Mouse (Mus musculus): Measurements from ENCODE around the gene Ccnyl1. TPM values are rescaled to one million over a fixed set of nuclear protein-coding genes. Genes with fewer than 3 reads are reported as not detected.

The Ccnyl1 gene
- polyA plus RNA-seq, 1 experiment from 2014 or later = 4.1 TPM

DNA sequence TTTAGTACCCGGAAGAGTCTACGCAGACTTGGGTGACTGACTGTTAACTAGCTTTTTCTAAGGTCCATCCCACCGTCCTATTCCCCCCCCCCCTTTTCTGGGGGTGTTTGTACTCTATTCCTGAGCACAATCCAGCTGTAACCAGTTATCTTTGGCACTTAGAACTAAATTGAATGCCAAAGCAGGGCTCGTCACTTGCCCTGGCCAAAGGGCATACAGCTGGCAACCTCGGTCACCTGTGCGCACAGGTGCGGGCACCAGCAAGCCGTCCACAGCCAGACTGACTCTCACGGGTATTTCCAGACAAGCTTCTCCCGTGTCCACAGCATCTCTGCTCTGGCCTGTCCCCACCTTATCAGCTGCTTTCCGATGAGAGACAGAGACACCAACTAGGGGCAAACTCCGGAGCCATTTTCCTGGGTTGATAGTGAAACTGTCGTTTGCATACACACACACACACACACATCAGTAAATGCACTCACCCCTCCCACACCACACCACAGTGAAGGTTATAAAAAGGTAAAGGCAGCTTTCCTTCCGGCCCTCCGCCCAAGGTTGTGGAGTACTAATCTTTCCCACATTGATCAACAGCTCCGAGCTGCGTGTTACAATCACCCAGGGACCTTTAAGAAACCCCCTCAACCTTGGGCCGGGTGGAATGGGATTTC, 52.6 kb downstream of the Ccnyl1 start:
- Histone ChIP-seq H3K4me3 (no peak overlapping the region), H3K9me3 (replicated peaks) (no peaks in the 10 kb centered on the region), H3K4me1 (replicated peaks) (peaks cover 20% of the 10 kb centered on the region; the same call in 1 of the 2 replicates), H3K4me2 (no peak overlapping the region), H3K9ac (no peak overlapping the region), H3K27me3 (replicated peaks) (peaks cover 3% of the 10 kb centered on the region; the same call in 1 of the 2 replicates), H3K36me3 (no peaks in the 10 kb centered on the region), H3K27ac (ENCODE audit: poor library complexity, severe bottlenecking) (no peak overlapping the region)
- 60% methylated on average over 18 of the region's 18 CpGs for WGBS
- ATAC-seq (ENCODE audit: insufficient number of reproducible peaks, low FRiP score) = no peak

DNA sequence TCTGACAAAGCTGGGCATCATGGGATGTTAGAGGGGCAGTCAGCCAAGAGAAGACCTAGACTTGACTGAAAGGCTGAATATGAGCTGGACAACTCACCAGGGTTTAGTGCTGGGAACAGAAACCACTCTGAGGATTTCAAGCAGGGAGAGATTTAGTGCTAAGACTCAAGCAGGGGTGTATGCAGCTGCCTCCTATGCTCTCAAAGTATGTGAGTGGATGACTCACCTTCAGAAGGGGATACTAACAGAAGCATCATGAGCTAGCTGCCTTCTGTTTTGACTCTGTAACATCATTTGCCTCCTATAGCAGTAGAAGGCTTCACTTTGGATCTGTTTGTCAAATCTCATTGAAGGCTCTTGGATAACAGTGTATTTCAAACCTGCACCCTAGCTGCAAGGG, 54.4 kb downstream of the Ccnyl1 start:
- no peaks in the 10 kb centered on the region for H3K9me3 ChIP-seq (replicated peaks)
- ATAC-seq (ENCODE audit: insufficient number of reproducible peaks, low FRiP score) = no peak

DNA sequence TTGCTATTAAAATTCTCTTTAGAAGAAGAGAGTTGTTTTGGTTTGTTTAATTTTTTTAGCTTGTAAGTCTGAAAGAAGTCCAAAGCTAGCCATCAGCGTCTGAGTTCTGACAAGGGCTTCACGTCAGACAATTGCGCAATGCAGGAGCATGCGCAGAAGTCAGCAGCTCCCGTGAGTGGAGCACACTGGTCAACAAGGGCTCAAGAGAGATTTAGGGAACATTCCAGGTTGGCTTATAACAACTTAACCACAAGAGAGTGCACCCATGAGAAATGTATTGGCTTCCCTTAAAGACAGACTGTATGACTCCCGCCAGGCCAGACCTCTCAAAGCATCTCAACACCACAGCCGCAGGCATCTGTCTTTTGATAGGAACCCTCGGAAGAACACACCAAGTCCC, 62.9 kb downstream of the Ccnyl1 start:
- Histone ChIP-seq H3K27ac (ENCODE audit: poor library complexity, severe bottlenecking) (no peak overlapping the region), H3K4me3 (no peak overlapping the region), H3K4me2 (no peak overlapping the region), H3K36me3 (no peaks in the 10 kb centered on the region), H3K9me3 (replicated peaks) (no peaks in the 10 kb centered on the region), H3K27me3 (replicated peaks) (peaks cover 6% of the 10 kb centered on the region; the same call in 1 of the 2 replicates), H3K4me1 (replicated peaks) (no peaks in the 10 kb centered on the region; the same call in 1 of the 2 replicates), H3K9ac (no peak overlapping the region)
- WGBS = 71% methylated on average over 8 of the region's 8 CpGs
- no peak for ATAC-seq (ENCODE audit: insufficient number of reproducible peaks, low FRiP score)

More for the DNA sequence above, 54.4 kb downstream of the Ccnyl1 start:
- Histone ChIP-seq H3K36me3 (no peaks in the 10 kb centered on the region), H3K27me3 (replicated peaks) (peaks cover 9% of the 10 kb centered on the region), H3K27ac (ENCODE audit: poor library complexity, severe bottlenecking) (no peak overlapping the region), H3K9ac (no peak overlapping the region), H3K4me2 (no peak overlapping the region), H3K4me1 (replicated peaks) (peaks cover 6% of the 10 kb centered on the region; the same call in 1 of the 2 replicates), H3K4me3 (no peak overlapping the region)

DNA sequence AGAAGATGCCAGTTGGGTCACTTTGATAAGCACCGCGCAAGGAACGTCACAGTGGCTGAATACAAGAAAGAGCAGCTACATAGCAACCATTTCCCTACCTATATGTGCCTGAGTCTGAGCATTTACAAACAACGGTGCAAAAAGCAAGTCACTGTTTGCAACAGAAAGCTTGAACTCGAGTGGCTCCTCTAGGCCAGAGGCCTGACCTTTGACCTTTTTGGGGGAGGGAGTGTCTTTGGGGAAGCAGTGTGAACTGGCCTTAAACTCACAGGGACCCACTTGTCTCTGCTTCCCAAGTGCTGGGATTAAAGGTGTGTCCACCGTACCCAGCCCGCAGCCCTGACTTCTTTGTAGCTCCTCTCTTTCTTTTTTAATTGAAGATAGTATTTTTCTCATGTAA, 63.4 kb downstream of the Ccnyl1 start:
- 71% methylated on average over 7 of the region's 7 CpGs for WGBS
- Histone ChIP-seq H3K27me3 (replicated peaks) (peaks cover 1% of the 10 kb centered on the region; the same call in 1 of the 2 replicates), H3K4me2 (no peak overlapping the region), H3K27ac (ENCODE audit: poor library complexity, severe bottlenecking) (no peak overlapping the region), H3K4me1 (replicated peaks) (no peaks in the 10 kb centered on the region; the same call in 1 of the 2 replicates), H3K9me3 (replicated peaks) (no peaks in the 10 kb centered on the region), H3K4me3 (no peak overlapping the region), H3K36me3 (no peaks in the 10 kb centered on the region), H3K9ac (no peak overlapping the region)
- no peak for ATAC-seq (ENCODE audit: insufficient number of reproducible peaks, low FRiP score)

DNA sequence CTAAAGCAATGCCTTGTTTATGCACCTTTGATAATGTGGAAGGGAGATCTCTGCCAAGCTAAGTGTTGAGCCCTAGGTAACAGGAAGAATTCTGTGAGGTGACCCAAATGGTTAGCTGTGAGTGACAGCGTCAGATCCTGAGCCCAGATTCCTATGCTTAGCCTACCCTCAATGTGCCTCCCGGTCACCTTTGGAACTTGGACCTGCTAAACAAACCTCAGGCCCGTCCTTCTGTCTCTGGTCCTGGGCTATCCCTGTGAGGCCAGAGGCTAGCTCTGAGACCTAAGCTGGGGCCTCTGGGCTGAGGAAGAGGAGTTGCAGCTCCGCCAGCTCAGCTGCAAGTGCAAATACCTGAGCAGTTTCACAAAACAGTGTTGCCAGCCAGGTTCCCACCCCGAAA, 64.4 kb downstream of the Ccnyl1 start:
- Histone ChIP-seq H3K27ac (ENCODE audit: poor library complexity, severe bottlenecking) (no peak overlapping the region), H3K27me3 (replicated peaks) (no peaks in the 10 kb centered on the region), H3K9me3 (replicated peaks) (no peaks in the 10 kb centered on the region), H3K4me3 (no peak overlapping the region), H3K4me1 (replicated peaks) (no peaks in the 10 kb centered on the region; the same call in 1 of the 2 replicates), H3K9ac (no peak overlapping the region), H3K4me2 (no peak overlapping the region), H3K36me3 (no peaks in the 10 kb centered on the region)
- WGBS = 85% methylated on average over 5 of the region's 5 CpGs
- ATAC-seq (ENCODE audit: insufficient number of reproducible peaks, low FRiP score) = no peak

DNA sequence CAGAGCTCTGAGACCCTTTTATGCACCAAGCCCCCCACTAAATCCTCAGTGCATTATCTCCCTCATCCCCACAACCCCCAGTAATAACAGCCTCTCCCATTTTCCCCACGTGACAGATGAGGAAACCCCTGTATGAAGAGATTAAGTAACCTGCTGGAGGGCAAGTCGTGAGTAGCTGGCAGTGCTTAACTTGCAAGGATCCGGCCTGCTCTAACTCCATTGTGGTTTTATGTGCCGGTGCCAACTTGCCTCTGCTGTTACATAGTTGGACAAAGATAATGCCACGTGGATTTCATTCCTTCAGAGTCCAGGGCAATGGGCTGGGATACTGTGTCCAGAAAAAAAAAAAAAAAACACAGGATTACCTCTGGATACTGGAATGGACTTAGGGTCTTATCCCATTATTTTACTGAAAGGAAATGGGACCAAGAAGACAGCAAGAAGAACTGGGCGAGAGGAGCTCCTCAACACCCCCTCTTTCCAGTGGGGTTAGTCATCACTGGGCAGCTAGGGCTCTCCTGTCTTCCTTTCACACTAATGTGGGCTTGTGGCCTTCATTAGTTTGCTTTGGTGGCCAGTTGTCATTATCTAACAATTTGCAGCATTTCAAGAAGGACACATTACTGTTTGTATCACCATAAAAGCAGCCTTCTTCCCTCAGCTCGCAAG, 65.8 kb downstream of the Ccnyl1 start:
- Histone ChIP-seq H3K36me3 (no peaks in the 10 kb centered on the region), H3K27me3 (replicated peaks) (no peaks in the 10 kb centered on the region), H3K9me3 (replicated peaks) (no peaks in the 10 kb centered on the region), H3K4me2 (no peak overlapping the region), H3K27ac (ENCODE audit: poor library complexity, severe bottlenecking) (no peak overlapping the region), H3K4me1 (replicated peaks) (no peaks in the 10 kb centered on the region; the same call in 1 of the 2 replicates), H3K9ac (no peak overlapping the region), H3K4me3 (no peak overlapping the region)
- no peak for ATAC-seq (ENCODE audit: insufficient number of reproducible peaks, low FRiP score)
- WGBS = 60% methylated on average over 7 of the region's 7 CpGs

DNA sequence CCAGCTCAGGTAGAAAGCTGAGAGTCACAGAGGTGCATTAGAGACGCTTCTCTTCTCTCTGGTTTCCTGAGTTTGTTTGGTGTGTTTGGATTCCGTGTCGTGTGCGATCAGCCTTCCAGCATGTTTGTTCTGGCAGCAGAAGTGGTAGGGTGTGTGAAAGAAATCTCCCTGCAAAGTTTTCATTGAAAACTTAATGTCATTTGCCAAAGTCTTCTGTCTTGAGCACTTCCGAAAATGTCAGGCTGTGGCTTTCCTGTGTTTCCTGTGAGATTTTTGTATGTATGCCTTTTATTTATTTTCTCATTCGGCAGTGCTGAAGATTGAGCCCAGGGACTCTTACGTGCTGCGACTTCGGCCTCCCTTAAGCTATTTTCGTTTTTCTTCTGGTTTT, 66.4 kb downstream of the Ccnyl1 start:
- H3K9me3 ChIP-seq (replicated peaks) = no peaks in the 10 kb centered on the region
- no peaks in the 10 kb centered on the region; the same call in 1 of the 2 replicates for H3K4me1 ChIP-seq (replicated peaks)
- H3K4me2 ChIP-seq = no peak overlapping the region
- H3K4me3 ChIP-seq = no peak overlapping the region
- no peak overlapping the region for H3K9ac ChIP-seq
- H3K27me3 ChIP-seq (replicated peaks) = no peaks in the 10 kb centered on the region
- H3K36me3 ChIP-seq = no peaks in the 10 kb centered on the region
- ATAC-seq (ENCODE audit: insufficient number of reproducible peaks, low FRiP score) = no peak
- no peak overlapping the region for H3K27ac ChIP-seq (ENCODE audit: poor library complexity, severe bottlenecking)
- 55% methylated on average over 10 of the region's 10 CpGs for WGBS

DNA sequence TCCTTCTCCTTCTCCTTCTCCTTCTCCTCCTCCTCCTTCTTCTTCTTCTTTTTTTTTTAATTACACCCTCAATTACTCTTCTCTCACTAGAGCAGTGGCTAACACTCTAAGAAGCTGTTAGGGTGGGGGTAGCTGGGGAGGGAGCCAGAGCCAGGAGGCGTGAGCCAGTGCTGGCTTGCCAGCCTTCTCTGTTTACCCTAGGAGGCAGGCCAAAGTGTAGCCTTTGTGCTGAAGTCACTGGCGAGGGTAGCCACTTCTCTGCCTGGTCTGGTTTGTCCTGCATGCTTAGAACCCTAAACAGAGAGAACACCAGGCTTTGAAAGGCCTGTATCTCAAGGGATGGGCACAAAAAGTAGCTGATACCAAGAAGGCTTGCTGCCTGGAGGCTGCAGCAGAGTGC, 67.0 kb downstream of the Ccnyl1 start:
- H3K4me1 ChIP-seq (replicated peaks) = no peaks in the 10 kb centered on the region; the same call in 1 of the 2 replicates
- H3K9ac ChIP-seq = no peak overlapping the region
- WGBS = 44% methylated on average over 2 of the region's 2 CpGs
- no peaks in the 10 kb centered on the region for H3K36me3 ChIP-seq
- no peaks in the 10 kb centered on the region for H3K9me3 ChIP-seq (replicated peaks)
- no peak for ATAC-seq (ENCODE audit: insufficient number of reproducible peaks, low FRiP score)
- no peak overlapping the region for H3K4me2 ChIP-seq
- H3K27me3 ChIP-seq (replicated peaks) = no peaks in the 10 kb centered on the region
- H3K4me3 ChIP-seq = no peak overlapping the region
- H3K27ac ChIP-seq (ENCODE audit: poor library complexity, severe bottlenecking) = no peak overlapping the region

DNA sequence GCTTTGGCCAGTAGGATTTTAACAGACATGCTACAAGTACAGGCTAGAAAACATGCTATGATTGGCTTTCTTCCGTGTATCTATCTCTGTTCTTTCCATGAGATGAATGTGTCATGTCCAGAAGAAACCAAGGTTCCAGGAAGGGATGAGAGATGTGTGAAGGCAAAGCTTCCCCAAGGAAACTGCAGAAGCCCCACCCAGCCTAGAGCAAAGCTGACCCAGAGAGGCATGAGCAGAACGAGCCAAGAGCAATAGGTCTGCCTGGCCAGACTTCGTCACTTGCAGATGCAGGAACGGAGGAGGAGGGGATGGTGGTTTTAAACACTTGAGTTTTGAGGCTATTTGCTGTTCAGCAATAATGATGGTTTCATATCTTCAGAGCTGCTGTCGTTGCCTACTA, 67.5 kb downstream of the Ccnyl1 start:
- no peaks in the 10 kb centered on the region for H3K9me3 ChIP-seq (replicated peaks)
- H3K36me3 ChIP-seq = no peaks in the 10 kb centered on the region
- no peak overlapping the region for H3K4me3 ChIP-seq
- WGBS = 67% methylated on average over 5 of the region's 5 CpGs
- H3K27ac ChIP-seq (ENCODE audit: poor library complexity, severe bottlenecking) = no peak overlapping the region
- no peaks in the 10 kb centered on the region for H3K27me3 ChIP-seq (replicated peaks)
- H3K4me2 ChIP-seq = no peak overlapping the region
- no peak for ATAC-seq (ENCODE audit: insufficient number of reproducible peaks, low FRiP score)
- H3K9ac ChIP-seq = no peak overlapping the region
- H3K4me1 ChIP-seq (replicated peaks) = no peaks in the 10 kb centered on the region; the same call in 1 of the 2 replicates

DNA sequence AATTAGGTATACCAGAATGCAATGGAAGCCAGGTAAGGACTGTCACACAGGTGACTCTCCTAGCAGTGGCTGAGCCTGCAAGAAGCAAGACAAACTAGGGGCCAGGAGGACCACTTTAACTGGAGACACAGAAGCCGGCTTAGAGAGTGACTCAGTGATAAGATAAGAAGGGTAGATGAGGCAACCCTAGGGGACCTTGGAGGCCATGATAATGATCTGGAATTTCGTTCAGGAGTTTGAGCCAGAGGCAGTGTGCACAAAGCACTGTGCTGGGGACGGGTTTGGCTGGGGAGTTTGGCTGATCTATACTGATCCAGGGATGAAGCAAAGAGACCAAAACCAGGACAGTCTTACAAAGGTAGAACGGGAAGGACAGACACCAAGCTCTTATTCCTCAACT, 71.4 kb downstream of the Ccnyl1 start:
- Histone ChIP-seq H3K4me1 (replicated peaks) (no peaks in the 10 kb centered on the region; the same call in 1 of the 2 replicates), H3K9ac (no peak overlapping the region), H3K27me3 (replicated peaks) (no peaks in the 10 kb centered on the region), H3K4me3 (no peak overlapping the region), H3K9me3 (replicated peaks) (peaks cover 4% of the 10 kb centered on the region; the same call in 1 of the 2 replicates), H3K4me2 (no peak overlapping the region), H3K27ac (ENCODE audit: poor library complexity, severe bottlenecking) (no peak overlapping the region), H3K36me3 (no peaks in the 10 kb centered on the region)
- 32% methylated on average over 4 of the region's 4 CpGs for WGBS
- no peak for ATAC-seq (ENCODE audit: insufficient number of reproducible peaks, low FRiP score)

DNA sequence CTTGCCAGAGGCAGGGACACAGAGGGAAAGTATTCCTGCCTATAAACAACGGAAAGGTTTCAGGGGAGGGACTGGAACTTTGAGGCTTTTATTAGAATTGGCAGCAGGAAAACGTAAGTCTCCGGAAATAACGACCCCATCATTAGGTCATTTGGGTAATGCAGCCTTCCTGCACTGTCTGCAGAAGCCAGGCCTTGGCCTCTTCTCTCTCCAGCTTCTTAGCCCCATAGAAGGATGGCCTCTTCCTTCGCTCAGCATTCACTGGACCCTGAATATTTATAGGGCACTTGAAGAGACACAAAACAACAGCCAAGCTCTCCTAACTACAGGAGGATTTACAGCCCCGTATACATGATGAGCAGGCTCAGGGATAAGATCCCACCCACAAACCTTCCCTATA, 79.9 kb downstream of the Ccnyl1 start:
- H3K9me3 ChIP-seq (replicated peaks) = no peaks in the 10 kb centered on the region
- no peaks in the 10 kb centered on the region for H3K36me3 ChIP-seq
- H3K27ac ChIP-seq (ENCODE audit: poor library complexity, severe bottlenecking) = no peak overlapping the region
- no peak overlapping the region for H3K4me3 ChIP-seq
- 47% methylated on average over 6 of the region's 6 CpGs for WGBS
- no peaks in the 10 kb centered on the region for H3K27me3 ChIP-seq (replicated peaks)
- H3K4me2 ChIP-seq = no peak overlapping the region
- ATAC-seq (ENCODE audit: insufficient number of reproducible peaks, low FRiP score) = no peak
- H3K4me1 ChIP-seq (replicated peaks) = no peaks in the 10 kb centered on the region
- H3K9ac ChIP-seq = no peak overlapping the region

Data from heart, embryonic 12.5 days (tissue).